23 mouse cellular contexts compared by ENCODE assay signal in the genomic region with DNA sequence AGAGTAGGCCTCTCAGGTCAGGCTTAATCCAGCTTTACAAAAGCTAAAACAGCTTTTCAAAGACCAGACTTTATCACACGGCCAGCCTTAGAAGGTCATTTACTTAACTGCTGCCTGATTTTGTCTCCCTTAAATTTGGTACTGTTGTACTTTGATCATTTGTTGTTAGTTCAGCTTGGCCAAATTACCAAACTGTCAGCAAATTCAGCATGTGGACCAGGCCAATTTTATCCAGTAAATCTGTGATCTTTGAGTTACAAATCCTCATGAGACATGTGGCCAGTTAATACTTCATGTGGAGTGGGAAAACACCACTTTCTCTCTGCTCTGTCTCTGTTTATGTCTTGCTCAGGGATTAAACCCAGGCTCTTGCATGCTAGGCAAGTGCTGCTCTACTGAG.
"Had no signal": no experiment of that assay in that cellular context is flagged by ENCODE, and none has a peak within 500 bp of the region (broad histone marks: within the 10 kb centered on the region; RNA-seq: fewer than 3 reads in every experiment).

No protein-coding gene starts in this region.

- H3K4me2 ChIP-seq: intestine, embryonic 15.5 days; kidney, embryonic 15.5 days; limb, embryonic 12.5 days; limb, embryonic 15.5 days; midbrain, embryonic 12.5 days; midbrain, embryonic 15.5 days; neural tube, embryonic 13.5 days; stomach, embryonic 15.5 days had no signal

- DNase-seq: kidney, adult 11 months; kidney, postnatal 14 days; kidney, postnatal 4 days; left cerebral cortex, postnatal 4 days; lung, adult 2 months; lung, postnatal 14 days; lung, postnatal 4 days; retina, postnatal 1 day; right cerebral cortex, postnatal 25 days; spleen, adult 18-20 months; thymus, adult 2 months; thymus, postnatal 14 days; thymus, postnatal 4 days had no signal

- H3K4me3 ChIP-seq: intestine, embryonic 15.5 days; kidney, embryonic 15.5 days; limb, embryonic 12.5 days; limb, embryonic 15.5 days; midbrain, embryonic 12.5 days; midbrain, embryonic 15.5 days; myocyte; neural tube, embryonic 13.5 days; stomach, embryonic 15.5 days had no signal

- H3K27ac ChIP-seq: intestine, embryonic 15.5 days; kidney, embryonic 15.5 days; limb, embryonic 12.5 days; limb, embryonic 15.5 days; midbrain, embryonic 12.5 days; midbrain, embryonic 15.5 days; neural tube, embryonic 13.5 days; stomach, embryonic 15.5 days had no signal

- H3K9me3 ChIP-seq: intestine, embryonic 15.5 days; kidney, embryonic 15.5 days; limb, embryonic 12.5 days; limb, embryonic 15.5 days; midbrain, embryonic 12.5 days; midbrain, embryonic 15.5 days; neural tube, embryonic 13.5 days; stomach, embryonic 15.5 days had no signal

- ATAC-seq: hindbrain, embryonic 16.5 days; intestine, embryonic 15.5 days; midbrain, embryonic 15.5 days had no signal

- H3K27me3 ChIP-seq: intestine, embryonic 15.5 days; kidney, embryonic 15.5 days; limb, embryonic 12.5 days; limb, embryonic 15.5 days; midbrain, embryonic 12.5 days; midbrain, embryonic 15.5 days; neural tube, embryonic 13.5 days; stomach, embryonic 15.5 days had no signal

- H3K9ac ChIP-seq: intestine, embryonic 15.5 days; kidney, embryonic 15.5 days; limb, embryonic 12.5 days; limb, embryonic 15.5 days; midbrain, embryonic 12.5 days; midbrain, embryonic 15.5 days; neural tube, embryonic 13.5 days; stomach, embryonic 15.5 days had no signal
